Mouse (Mus musculus) right cerebral cortex, postnatal 36 days (tissue): Measurements from ENCODE around the gene Rai2.
"Not testable (repeated sequence)": the region's sequence is repeated elsewhere in the genome, so short reads cannot be mapped to it uniquely, and the experiment has no call there.

Source experiments
- DNase-seq, 2 experiments: peaks; one replicate each; pipeline ENCODE4 v3.0.0; 2022; ENCODE audit warnings: low spot score in 2 of 2, mixed read lengths in 1 of 2

Gene Rai2

DNA sequence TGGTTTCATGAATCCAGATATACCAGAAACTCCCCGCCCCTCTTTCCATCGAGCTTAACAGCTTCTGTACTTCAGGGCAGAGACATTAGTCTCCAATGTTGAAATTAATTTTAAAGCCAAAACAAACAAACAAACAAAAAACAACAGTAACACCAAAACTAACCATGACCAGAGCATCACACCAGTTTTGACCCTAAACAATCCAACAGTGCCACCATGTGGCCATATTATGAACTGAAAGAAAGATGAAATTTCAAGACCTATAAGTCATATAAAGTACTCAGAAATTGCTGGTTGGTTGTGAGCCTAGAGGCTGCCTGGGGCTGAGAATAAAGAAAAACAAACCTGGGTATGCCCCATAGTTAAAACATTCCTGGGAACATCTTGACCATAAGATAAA is 109.3 kb downstream of the Rai2 start:
- not testable (repeated sequence) for DNase-seq
